Mouse (Mus musculus) spleen, postnatal 14 days (tissue): ENCODE measurements around the gene Plg.

Experiments used
- DNase-seq, 2 experiments: peaks; one replicate each; pipeline ENCODE4 v3.0.0; 2021 to 2022; ENCODE audit warnings: low spot score in 2 of 2

The Plg gene

GRCm38 (mm10) chr17:12377981-12378705 is at the start of gene Plg:
Gene Plg, plus strand, starts transcription at chr17:12378608.
- no peak for DNase-seq

GRCm38 (mm10) chr17:12335115-12335514 is 43.3 kb upstream of the Plg start:
- no peak for DNase-seq

GRCm38 (mm10) chr17:12336073-12336868 is 42.1 kb upstream of the Plg start:
- no peak for DNase-seq

- no peak for DNase-seq
These were observed 41.3 kb upstream of the Plg start for GRCm38 (mm10) chr17:12337156-12337555.

GRCm38 (mm10) chr17:12343702-12344376 is 34.6 kb upstream of the Plg start:
- DNase-seq: no peak

- DNase-seq: no peak
These were observed 30.9 kb upstream of the Plg start for GRCm38 (mm10) chr17:12347462-12347861.

- no peak for DNase-seq
These were observed 26.8 kb upstream of the Plg start for GRCm38 (mm10) chr17:12351564-12351963.

- no peak for DNase-seq
These were observed 25.6 kb upstream of the Plg start for GRCm38 (mm10) chr17:12352781-12353180.

- no peak for DNase-seq
These were observed 18.5 kb upstream of the Plg start for GRCm38 (mm10) chr17:12359876-12360275.

GRCm38 (mm10) chr17:12363601-12364425 is 14.6 kb upstream of the Plg start:
- DNase-seq: no peak

- no peak for DNase-seq
These were observed 14.0 kb upstream of the Plg start for GRCm38 (mm10) chr17:12364426-12364735.

GRCm38 (mm10) chr17:12367373-12367930 is 11.0 kb upstream of the Plg start:
- peak in 1 of 2 experiments; percentile 28 for DNase-seq

- no peak for DNase-seq
These were observed 9.0 kb upstream of the Plg start for GRCm38 (mm10) chr17:12369393-12369792.

- no peak for DNase-seq
These were observed 8.1 kb upstream of the Plg start for GRCm38 (mm10) chr17:12370289-12370688.

GRCm38 (mm10) chr17:12371310-12371925 is 7.0 kb upstream of the Plg start:
- no peak for DNase-seq

- peak; percentile 44 to 70 for DNase-seq
These were observed 6.4 kb upstream of the Plg start for GRCm38 (mm10) chr17:12372021-12372420.

GRCm38 (mm10) chr17:12373601-12374144 is 4.7 kb upstream of the Plg start:
- no peak for DNase-seq

- DNase-seq: no peak
These were observed 1.9 kb downstream of the Plg start for GRCm38 (mm10) chr17:12380287-12380686.

GRCm38 (mm10) chr17:12381579-12381978 is 3.2 kb downstream of the Plg start:
- DNase-seq: no peak

GRCm38 (mm10) chr17:12382531-12382930 is 4.1 kb downstream of the Plg start:
- no peak for DNase-seq
